Mouse (Mus musculus): ENCODE measurements around the gene Cnn2.
"Not testable (repeated sequence)": the region's sequence is repeated elsewhere in the genome, so short reads cannot be mapped to it uniquely, and the experiment has no call there.

The Cnn2 gene

GRCm38 (mm10) chr10:79988506-79989271 is at the start of gene Cnn2:
Gene Cnn2, plus strand, starts transcription at chr10:79988584.
- peak; percentile 59 to 62 for DNase-seq

GRCm38 (mm10) chr10:79940749-79941148 is 47.6 kb upstream of the Cnn2 start:
- DNase-seq, result no peak

GRCm38 (mm10) chr10:79942988-79943387 is 45.4 kb upstream of the Cnn2 start:
- DNase-seq, result no peak

GRCm38 (mm10) chr10:79943471-79943901 is 44.9 kb upstream of the Cnn2 start:
- DNase-seq, result no peak

GRCm38 (mm10) chr10:79945507-79946234 is 42.7 kb upstream of the Cnn2 start:
- no peak for DNase-seq

- no peak for DNase-seq
These were observed 41.5 kb upstream of the Cnn2 start for GRCm38 (mm10) chr10:79946752-79947322.

- no peak for DNase-seq
These were observed 40.9 kb upstream of the Cnn2 start for GRCm38 (mm10) chr10:79947502-79947901.

GRCm38 (mm10) chr10:79949873-79950272 is 38.5 kb upstream of the Cnn2 start:
- no peak for DNase-seq

GRCm38 (mm10) chr10:79950661-79951060 is 37.7 kb upstream of the Cnn2 start:
- no peak for DNase-seq

- DNase-seq, result no peak
These were observed 34.4 kb upstream of the Cnn2 start for GRCm38 (mm10) chr10:79953946-79954345.

GRCm38 (mm10) chr10:79955691-79956090 is 32.7 kb upstream of the Cnn2 start:
- DNase-seq, result no peak

GRCm38 (mm10) chr10:79956643-79957154 is 31.7 kb upstream of the Cnn2 start:
- DNase-seq, result no peak

GRCm38 (mm10) chr10:79958140-79958816 is 30.1 kb upstream of the Cnn2 start:
- DNase-seq, result peak; percentile 65 to 74

GRCm38 (mm10) chr10:79959412-79959811 is 29.0 kb upstream of the Cnn2 start:
- not testable (repeated sequence) for DNase-seq

GRCm38 (mm10) chr10:79959847-79960601 is 28.4 kb upstream of the Cnn2 start, which contains the start of gene Wdr18:
Gene Wdr18, plus strand, starts transcription at chr10:79960152.
- DNase-seq, result peak; percentile 100

GRCm38 (mm10) chr10:79960671-79961294 is 27.6 kb upstream of the Cnn2 start:
- DNase-seq, result no peak

- DNase-seq, result no peak
These were observed 23.7 kb upstream of the Cnn2 start for GRCm38 (mm10) chr10:79964727-79965126.

- DNase-seq, result no peak
These were observed 23.1 kb upstream of the Cnn2 start for GRCm38 (mm10) chr10:79965325-79965724.

- no peak for DNase-seq
These were observed 21.4 kb upstream of the Cnn2 start for GRCm38 (mm10) chr10:79966886-79967400.

- DNase-seq, result no peak
These were observed 20.2 kb upstream of the Cnn2 start for GRCm38 (mm10) chr10:79968181-79968580.

GRCm38 (mm10) chr10:79969124-79969568 is 19.2 kb upstream of the Cnn2 start:
- no peak for DNase-seq
